In the genomic region with DNA sequence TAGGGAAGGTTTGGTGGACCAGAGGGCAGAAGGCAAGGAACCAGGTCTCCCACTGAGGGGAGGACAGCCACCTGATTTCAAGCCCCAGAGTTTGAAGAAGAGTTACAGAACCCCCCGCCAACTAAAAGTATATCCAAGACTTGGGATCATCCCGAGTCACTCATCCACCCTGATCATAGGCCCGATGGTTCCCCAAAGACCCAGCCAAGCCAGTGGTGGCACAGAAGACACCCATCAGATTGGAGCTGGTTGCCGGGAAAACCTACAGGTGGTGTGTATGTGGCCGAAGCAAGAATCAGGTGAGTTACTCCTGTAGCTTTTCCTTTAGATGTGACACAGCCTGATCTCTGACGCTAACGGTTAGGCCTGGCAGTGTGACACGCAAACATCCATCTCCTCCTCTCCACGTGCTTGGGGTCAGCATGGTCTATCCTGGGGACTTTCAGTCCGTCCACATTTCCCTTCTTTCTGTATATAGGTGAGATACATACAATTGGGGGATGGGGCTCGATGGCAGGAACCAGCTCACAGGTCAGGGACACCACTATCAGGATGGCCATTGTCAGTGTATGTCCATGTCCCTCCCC, we compare ENCODE assay signal across 9 mouse cellular contexts. TPM values are rescaled to one million over a fixed set of nuclear protein-coding genes. Genes with fewer than 3 reads are reported as not detected.
A peak's percentile ranks its signal among the peaks of the same experiment; 100 is the strongest.
DNase-seq lines count a peak whose midpoint lies in the region; ATAC-seq lines count a peak whose summit lies in the region.
"Had no signal": no experiment of that assay in that cellular context is flagged by ENCODE, and none has a peak within 500 bp of the region (broad histone marks: within the 10 kb centered on the region; RNA-seq: fewer than 3 reads in every experiment).

No protein-coding gene starts in this region.

- no peaks in the 10 kb centered on the region for H3K79me2 ChIP-seq in macrophage (ENCODE audit: inconsistent target)

- H3K4me1 ChIP-seq in heart, embryonic 12.5 days (replicated peaks): peaks cover 32% of the 10 kb centered on the region

- H3K27ac ChIP-seq in heart, embryonic 12.5 days (ENCODE audit: poor library complexity, severe bottlenecking): no peak overlapping the region; the same call in 1 of the 2 replicates
- no peak overlapping the region for H3K27ac ChIP-seq in macrophage

- intact Hi-C loops in heart, postnatal 10 days (cut with DNase I): no loop called here

- H3K27me3 ChIP-seq in heart, embryonic 12.5 days (replicated peaks): no peaks in the 10 kb centered on the region

- no peaks in the 10 kb centered on the region for H3K9me3 ChIP-seq in heart, embryonic 12.5 days (replicated peaks)

- peak overlapping the region; percentile 81 for H3K4me2 ChIP-seq in heart, embryonic 12.5 days

- peak overlapping the region; percentile 64 for H3K9ac ChIP-seq in heart, embryonic 12.5 days

- ATAC-seq in heart, embryonic 12.5 days (ENCODE audit: insufficient number of reproducible peaks, low FRiP score): no peak

- no peak for DNase-seq in heart, adult 8-10 months (ENCODE audit: low spot score)
- DNase-seq in ZHBTc4 (ENCODE audit: low read depth, low spot score): peak; percentile 41
- DNase-seq in heart, postnatal 10 days: peak; percentile 10 to 29
- no peak for DNase-seq in Muller cell, postnatal 12 days (ENCODE audit: inconsistent ontology term)
- DNase-seq in right cerebral cortex, postnatal 10 days (ENCODE audit: low spot score in 2 of 2): no peak
- DNase-seq in spleen, postnatal 14 days (ENCODE audit: low spot score in 2 of 2): no peak

- H3K36me3 ChIP-seq in heart, embryonic 12.5 days: peaks cover 54% of the 10 kb centered on the region
- H3K36me3 ChIP-seq in macrophage (ENCODE audit: inconsistent target): peaks cover 13% of the 10 kb centered on the region; the same call in 1 of the 2 replicates

- 65% methylated on average over 11 of the region's 11 CpGs for WGBS in heart, embryonic 12.5 days
- 86% methylated on average over 10 of the region's 11 CpGs for WGBS in macrophage (ENCODE audit: missing documents)

- peak overlapping the region; percentile 39 for H3K4me3 ChIP-seq in heart, embryonic 12.5 days
- peak overlapping the region; percentile 22; the same call in 1 of the 2 replicates for H3K4me3 ChIP-seq in macrophage (ENCODE audit: inconsistent target)

RNA-seq across cellular contexts. Expression of a gene that starts 0.8 kb away (rescaled TPM):
- polyA plus RNA-seq in heart, embryonic 12.5 days (2016; fragmentation: Nextera tagmentation; extraction: Ambion mirVana): 40.5 and 44.8 TPM in 2 replicates
- 100 to 1,000 TPM; 133 to 158 (median 141) TPM for total RNA-seq in heart, adult 8-10 months (2022)
- total RNA-seq in heart, postnatal 10 days (2021): 100 to 1,000 TPM; 120 TPM
- total RNA-seq in macrophage (2018; cell fraction: chromatin; rRNA removed): 1 to 10 TPM in 23 of 26 experiments, not detected in 3; 1.3 to 8.3 (median 3.4) TPM
- 10 to 100 TPM in 25 of 26 experiments, 1 to 10 TPM in 1; 8.5 to 24.4 (median 14.3) TPM for total RNA-seq in macrophage (2018; cell fraction: cytosol; rRNA removed)
- total RNA-seq in macrophage (2018; cell fraction: nucleus; rRNA removed): 10 to 100 TPM in 1 of 26 experiments, 1 to 10 TPM in 25; 2.2 to 10.3 (median 5.7) TPM
- 9.0 to 17.9 TPM (median 13.7 TPM) in 3 replicates for polyA plus RNA-seq in macrophage (2018)

RNA-seq across cellular contexts. Expression of a gene that starts 13.9 kb away (rescaled TPM):
- polyA plus RNA-seq in heart, embryonic 12.5 days (2016; fragmentation: Nextera tagmentation; extraction: Ambion mirVana): 11.0 and 12.3 TPM in 2 replicates
- total RNA-seq in heart, adult 8-10 months (2022): 1 to 10 TPM; 4.6 to 6.3 (median 5.3) TPM
- 10 to 100 TPM; 21.4 to 21.7 TPM for total RNA-seq in heart, postnatal 10 days (2021)
- 10 to 100 TPM in 4 of 26 experiments, 1 to 10 TPM in 22; 1.5 to 14.1 (median 5.0) TPM for total RNA-seq in macrophage (2018; cell fraction: chromatin; rRNA removed)
- 1 to 10 TPM; 1.3 to 4.5 (median 2.8) TPM for total RNA-seq in macrophage (2018; cell fraction: cytosol; rRNA removed)
- total RNA-seq in macrophage (2018; cell fraction: nucleus; rRNA removed): 10 to 100 TPM in 1 of 26 experiments, 1 to 10 TPM in 24, under 1 TPM in 1; 0.79 to 11.9 (median 3.8) TPM
- polyA plus RNA-seq in macrophage (2018): 3.7 to 7.5 TPM (median 3.9 TPM) in 3 replicates

RNA-seq across cellular contexts. Expression of a gene that starts 16.8 kb away (rescaled TPM):
- polyA plus RNA-seq in heart, embryonic 12.5 days (2016; fragmentation: Nextera tagmentation; extraction: Ambion mirVana): 342 and 374 TPM in 2 replicates
- 100 to 1,000 TPM; 145 to 154 (median 150) TPM for total RNA-seq in heart, adult 8-10 months (2022)
- 100 to 1,000 TPM; 184 to 186 TPM for total RNA-seq in heart, postnatal 10 days (2021)
- 10 to 100 TPM; 10.0 to 72.1 (median 43.9) TPM for total RNA-seq in macrophage (2018; cell fraction: chromatin; rRNA removed)
- total RNA-seq in macrophage (2018; cell fraction: cytosol; rRNA removed): 100 to 1,000 TPM in 17 of 26 experiments, 10 to 100 TPM in 9; 79.3 to 179 (median 122) TPM
- 10 to 100 TPM; 15.5 to 75.8 (median 38.9) TPM for total RNA-seq in macrophage (2018; cell fraction: nucleus; rRNA removed)
- polyA plus RNA-seq in macrophage (2018): 79.7 to 207 TPM (median 133 TPM) in 3 replicates

RNA-seq across cellular contexts. Expression of a gene that starts 23.2 kb away (rescaled TPM):
- polyA plus RNA-seq in heart, embryonic 12.5 days (2016; fragmentation: Nextera tagmentation; extraction: Ambion mirVana): 1.8 and 2.2 TPM in 2 replicates
- total RNA-seq in heart, adult 8-10 months (2022): 10 to 100 TPM; 68.8 to 84.0 (median 69.8) TPM
- 10 to 100 TPM; 55.8 to 61.7 TPM for total RNA-seq in heart, postnatal 10 days (2021)
- 100 to 1,000 TPM in 18 of 26 experiments, 10 to 100 TPM in 8; 46.5 to 707 (median 220) TPM for total RNA-seq in macrophage (2018; cell fraction: chromatin; rRNA removed)
- 10 to 100 TPM; 22.9 to 78.9 (median 49.8) TPM for total RNA-seq in macrophage (2018; cell fraction: cytosol; rRNA removed)
- total RNA-seq in macrophage (2018; cell fraction: nucleus; rRNA removed): 100 to 1,000 TPM in 17 of 26 experiments, 10 to 100 TPM in 9; 29.9 to 419 (median 127) TPM
- polyA plus RNA-seq in macrophage (2018): 8.7 to 23.8 TPM (median 10.1 TPM) in 3 replicates

RNA-seq across cellular contexts. Expression of a gene that starts 56.9 kb away (rescaled TPM):
- 2.0 and 2.5 TPM in 2 replicates for polyA plus RNA-seq in heart, embryonic 12.5 days (2016; fragmentation: Nextera tagmentation; extraction: Ambion mirVana)
- 1 to 10 TPM in 3 of 4 experiments, under 1 TPM in 1; 0.92 to 1.7 (median 1.2) TPM for total RNA-seq in heart, adult 8-10 months (2022)
- total RNA-seq in heart, postnatal 10 days (2021): 1 to 10 TPM in 1 of 2 experiments, under 1 TPM in 1; 0.57 to 1.0 TPM
- total RNA-seq in macrophage (2018; cell fraction: chromatin; rRNA removed): 1 to 10 TPM in 3 of 26 experiments, under 1 TPM in 9, not detected in 14; 0.30 to 3.2 (median 0.61) TPM
- 1 to 10 TPM in 18 of 26 experiments, under 1 TPM in 8; 0.48 to 5.2 (median 1.3) TPM for total RNA-seq in macrophage (2018; cell fraction: cytosol; rRNA removed)
- total RNA-seq in macrophage (2018; cell fraction: nucleus; rRNA removed): 1 to 10 TPM in 9 of 26 experiments, under 1 TPM in 17; 0.36 to 2.3 (median 0.78) TPM
- 0.43 to 2.7 TPM (median 0.68 TPM) in 3 replicates for polyA plus RNA-seq in macrophage (2018)
- total RNA-seq: MEL had no signal

Comparison
In these comparisons a context has a peak if more than half of its experiments do, and no peak if none do; other contexts are left out.
1. DNase-seq: peak in ZHBTc4 (single experiment) and heart, postnatal 10 days (2 of 2); none in heart, adult 8-10 months (single experiment), Muller cell, postnatal 12 days (single experiment), right cerebral cortex, postnatal 10 days (0 of 2) and spleen, postnatal 14 days (0 of 2).